Mouse (Mus musculus) stomach, embryonic 14.5 days (tissue): ENCODE measurements around the gene Kif20b. TPM values are rescaled to one million over a fixed set of nuclear protein-coding genes. Genes with fewer than 3 reads are reported as not detected.

Source experiments
- ATAC-seq: fragments of 200-750 bp; cut with Nextera tagmentation; 2 replicates; pipeline ENCODE4 v1.8.0; 2017; ENCODE audit warnings: low read depth, moderate TSS enrichment; ENCODE audit not compliant: insufficient number of reproducible peaks, insufficient read depth, low FRiP score
- H3K27ac ChIP-seq: fragments of 300-500 bp; sonication (generic); 2 replicates; pipeline ENCODE4 v1.5.1; 2014; ENCODE audit warnings: mild to moderate bottlenecking, low read length, moderate library complexity, mixed read lengths
- H3K27me3 ChIP-seq: fragments of 300-500 bp; sonication (generic); 2 replicates; pipeline ENCODE4 v1.6.1; 2014; ENCODE audit warnings: low read length, control low read depth, mixed read lengths; ENCODE audit not compliant: control insufficient read depth, insufficient read depth
- H3K36me3 ChIP-seq: fragments of 300-500 bp; sonication (generic); 2 replicates; pipeline ENCODE4 v1.6.1; 2014; ENCODE audit warnings: mild to moderate bottlenecking, control low read depth, low read length, moderate library complexity, mixed read lengths; ENCODE audit not compliant: control insufficient read depth, insufficient read depth
- H3K4me1 ChIP-seq: fragments of 300-500 bp; sonication (generic); 2 replicates; pipeline ENCODE4 v1.6.1; 2014; ENCODE audit warnings: low read length, control low read depth, mixed read lengths; ENCODE audit not compliant: control insufficient read depth, insufficient read depth
- H3K4me2 ChIP-seq: fragments of 300-500 bp; sonication (generic); replicated peaks from 2 replicates; pipeline ENCODE4 v1.6.1; 2014; ENCODE audit warnings: low read depth, low read length, control low read depth
- H3K4me3 ChIP-seq: fragments of 300-500 bp; sonication (generic); 2 replicates; pipeline ENCODE4 v1.5.1; 2014; ENCODE audit warnings: low read depth, low read length, control low read depth
- H3K9ac ChIP-seq: fragments of 300-500 bp; sonication (generic); replicated peaks from 2 replicates; pipeline ENCODE4 v1.6.1; 2014; ENCODE audit warnings: low read depth, mild to moderate bottlenecking, control low read depth, low read length, moderate library complexity, mixed read lengths
- H3K9me3 ChIP-seq: fragments of 300-500 bp; sonication (generic); 2 replicates; pipeline ENCODE4 v1.6.1; 2016; ENCODE audit warnings: low read depth, low read length, control low read depth; ENCODE audit not compliant: control insufficient read depth
- WGBS: fragments of 180-500 bp; shearing (Covaris S2); extraction: QIAGEN DNeasy Blood & Tissue Kit; methylation state at CpG from one replicate; pipeline ENCODE4 v1.1.7; 2014; 5-methylcytosine and 5-hydroxymethylcytosine counted together
- polyA plus RNA-seq: library from polyadenylated mRNA; unstranded; fragments of >200 nt; fragmentation: Nextera tagmentation; extraction: Ambion mirVana; gene quantifications from 2 replicates; pipeline ENCODE4 v1.2.1, GENCODE M21; 2014

Kif20b gene
- 71.4 and 77.5 TPM in 2 replicates for polyA plus RNA-seq

DNA sequence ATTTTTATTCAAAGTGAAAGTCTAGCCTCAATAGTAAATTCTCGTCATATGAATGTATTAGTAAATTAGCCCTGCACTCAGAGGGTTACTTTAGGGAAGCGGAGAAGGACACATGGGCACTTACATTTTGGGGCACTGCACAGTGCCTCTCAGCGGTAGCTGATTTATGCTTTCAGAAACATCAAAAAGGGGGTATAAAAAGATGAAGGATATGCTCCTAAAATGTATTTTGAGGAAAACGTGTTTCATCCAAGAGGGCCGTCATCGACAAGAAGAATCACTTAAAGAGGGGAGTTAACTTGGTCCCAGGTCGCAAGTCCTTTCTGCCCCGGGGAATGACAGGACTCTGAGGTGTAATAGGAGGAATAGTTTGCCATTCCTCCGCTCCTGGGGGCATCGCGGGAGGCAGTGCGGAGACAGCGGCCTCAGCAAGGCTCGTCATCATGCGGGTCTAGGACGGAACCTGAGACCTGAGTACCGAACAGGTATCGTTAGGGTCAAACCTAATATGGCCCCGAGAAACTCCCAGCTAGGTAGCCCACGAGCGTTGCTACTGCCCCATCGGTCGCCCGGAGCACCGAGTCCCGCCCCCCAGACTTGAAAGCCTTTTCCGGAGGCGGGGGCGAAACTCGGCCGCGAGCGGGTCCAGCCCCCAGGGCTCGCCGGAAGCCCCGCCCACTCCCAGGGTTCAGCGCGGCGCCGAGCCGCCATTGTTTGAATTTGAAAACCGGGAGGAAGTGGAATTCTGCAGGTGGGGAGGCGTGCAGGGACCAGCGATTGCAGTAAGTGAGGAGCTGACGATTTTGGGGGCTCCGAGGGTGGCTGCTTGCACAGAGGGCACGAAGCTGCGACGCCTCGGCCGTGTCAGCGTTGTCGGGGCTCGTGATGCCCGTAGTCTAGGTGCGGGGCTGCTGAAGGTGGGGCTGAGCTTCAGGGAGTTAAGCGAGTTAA is at the start of gene Kif20b:
Gene Kif20b, plus strand, starts transcription at position 710 of the 951 bp plus-strand sequence.
- no peaks in the 10 kb centered on the region for H3K27me3 ChIP-seq
- H3K36me3 ChIP-seq: peaks cover 9% of the 10 kb centered on the region; the same call in 1 of the 2 replicates
- H3K9ac ChIP-seq: peak within 1 kb of the TSS; percentile 41
- H3K4me3 ChIP-seq: peak within 1 kb of the TSS; percentile 83
- H3K9me3 ChIP-seq: no peaks in the 10 kb centered on the region
- H3K4me1 ChIP-seq: no peaks in the 10 kb centered on the region
- ATAC-seq: peak; percentile 97
- peak within 1 kb of the TSS; percentile 48 for H3K4me2 ChIP-seq
- WGBS: under 1% methylated on average over 57 of the region's 57 CpGs
- H3K27ac ChIP-seq: peak within 1 kb of the TSS; percentile 4; the same call in 1 of the 2 replicates

DNA sequence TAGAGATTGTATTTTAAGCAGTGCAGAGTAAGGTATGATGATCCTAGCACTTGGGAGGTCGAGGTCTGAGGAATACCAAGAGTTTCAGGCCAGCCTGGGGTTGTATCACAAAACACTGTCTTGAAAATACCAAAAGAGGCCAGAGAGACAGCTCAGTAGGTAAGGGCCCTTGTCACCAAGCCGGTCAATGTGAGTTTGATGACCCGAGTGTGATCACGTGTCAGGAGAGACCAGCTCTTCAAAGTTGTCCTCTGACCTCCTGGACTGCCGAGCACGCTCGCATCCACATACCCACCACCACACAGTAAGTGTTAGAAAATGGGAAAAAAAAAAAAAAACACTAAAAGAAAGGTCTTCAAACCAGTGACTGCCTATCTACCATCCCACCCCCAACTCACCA is 45.5 kb upstream of the Kif20b start:
- WGBS: 82% methylated on average over 7 of the region's 7 CpGs

DNA sequence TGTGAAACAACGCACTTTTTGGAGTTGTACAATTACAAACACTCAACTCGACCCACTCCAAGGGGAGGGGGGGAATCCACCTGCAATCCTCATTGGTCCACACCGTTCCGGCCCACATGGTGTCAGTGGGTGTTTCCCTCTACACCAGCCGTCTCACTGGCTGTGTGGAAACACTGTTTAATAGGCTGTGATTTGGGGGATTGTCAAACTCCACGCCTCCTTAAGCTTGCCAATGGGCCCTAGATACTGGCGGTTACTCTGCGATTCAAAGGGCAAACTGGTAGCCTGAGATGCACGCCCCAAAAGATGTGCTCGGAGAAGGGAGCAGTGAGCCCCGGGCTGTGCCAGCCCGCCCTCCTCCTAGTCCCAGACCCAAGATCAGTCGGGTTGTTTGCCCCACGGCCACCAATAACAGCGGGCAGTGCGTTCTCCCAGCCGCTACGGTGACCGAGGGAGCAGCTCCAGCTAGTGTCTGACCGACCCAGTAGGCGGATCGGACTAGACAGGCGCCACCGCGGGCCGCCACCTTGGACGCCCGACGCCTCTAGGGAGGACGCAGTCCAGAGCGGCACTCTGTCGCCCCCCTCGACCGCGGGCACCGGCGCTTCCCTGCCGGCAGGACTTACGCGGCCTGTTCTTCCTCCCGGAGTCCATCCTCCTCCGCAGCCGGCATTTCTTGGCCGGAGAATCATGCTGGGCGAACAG is 44.1 kb upstream of the Kif20b start:
- ATAC-seq: peak; percentile 96
- WGBS: under 1% methylated on average over 44 of the region's 45 CpGs
- peaks cover 7% of the 10 kb centered on the region for H3K4me1 ChIP-seq
- H3K9ac ChIP-seq: peak overlapping the region; percentile 95
- H3K9me3 ChIP-seq: no peaks in the 10 kb centered on the region
- peak overlapping the region; percentile 85 for H3K4me3 ChIP-seq
- H3K27me3 ChIP-seq: no peaks in the 10 kb centered on the region
- H3K4me2 ChIP-seq: peak overlapping the region; percentile 62
- H3K36me3 ChIP-seq: no peaks in the 10 kb centered on the region
- H3K27ac ChIP-seq: peak overlapping the region; percentile 97

More for the DNA sequence above, 45.5 kb upstream of the Kif20b start:
- Histone ChIP-seq H3K4me2 (no peak overlapping the region), H3K27ac (no peak overlapping the region), H3K9me3 (no peaks in the 10 kb centered on the region), H3K27me3 (no peaks in the 10 kb centered on the region), H3K4me3 (no peak overlapping the region), H3K9ac (no peak overlapping the region), H3K4me1 (peaks cover 7% of the 10 kb centered on the region), H3K36me3 (no peaks in the 10 kb centered on the region)
- ATAC-seq: no peak

DNA sequence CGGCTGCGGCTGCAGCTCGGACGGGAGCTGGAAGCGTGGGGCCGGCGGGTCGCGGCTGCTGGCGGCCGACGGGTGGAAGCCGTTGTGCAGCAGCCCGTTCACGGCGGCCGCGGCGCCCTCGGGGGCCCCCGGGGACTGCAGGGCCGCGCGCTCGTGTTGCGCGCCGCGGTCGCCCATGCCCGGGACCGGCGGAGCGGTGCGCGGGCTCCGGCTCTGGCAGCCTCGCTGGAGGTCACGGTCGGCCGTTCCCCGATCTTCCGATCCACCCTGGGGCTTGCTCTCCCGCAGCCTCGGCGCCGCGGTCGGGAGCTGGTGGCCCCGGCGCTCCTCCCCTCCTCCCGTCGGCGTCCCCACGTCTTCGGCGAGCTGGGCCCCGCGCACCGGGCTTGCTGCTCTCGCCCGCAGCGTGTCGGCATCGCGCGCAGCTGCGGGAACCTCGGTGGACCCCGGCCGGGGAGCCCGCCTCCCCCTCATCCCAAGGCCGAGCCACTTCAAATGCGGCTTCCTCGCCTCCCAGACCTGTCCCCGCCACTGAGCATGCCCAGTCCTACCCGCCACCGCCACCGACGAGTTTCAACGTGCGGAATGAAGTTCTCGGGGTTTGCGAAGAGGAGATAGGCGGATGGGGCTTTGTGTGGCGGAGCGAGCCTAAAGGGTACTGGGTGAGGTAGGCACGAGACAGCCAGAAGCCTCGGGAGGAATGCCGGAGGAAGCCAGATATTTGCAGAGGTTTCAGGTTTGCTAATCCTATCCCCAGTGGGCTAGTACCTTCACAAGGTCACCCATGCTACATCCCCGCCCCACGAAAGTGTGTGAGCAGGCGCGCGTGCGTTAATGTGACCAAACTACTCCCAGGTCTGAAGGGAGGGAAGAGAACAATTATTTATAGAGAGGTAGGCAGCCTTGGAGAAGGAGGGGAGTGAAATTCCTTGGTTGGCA is 43.3 kb upstream of the Kif20b start, which contains the start of gene Pank1:
Gene Pank1, minus strand, starts transcription at position 853 of the 939 bp plus-strand sequence.
- H3K9ac ChIP-seq: peak within 1 kb of the TSS; percentile 95
- H3K4me2 ChIP-seq: peak within 1 kb of the TSS; percentile 62
- H3K27me3 ChIP-seq: no peaks in the 10 kb centered on the region
- peak; percentile 54 for ATAC-seq
- H3K27ac ChIP-seq: peak within 1 kb of the TSS; percentile 97
- 1% methylated on average over 96 of the region's 96 CpGs for WGBS
- no peaks in the 10 kb centered on the region for H3K36me3 ChIP-seq
- no peaks in the 10 kb centered on the region for H3K9me3 ChIP-seq
- H3K4me1 ChIP-seq: peaks cover 7% of the 10 kb centered on the region
- peak within 1 kb of the TSS; percentile 85 for H3K4me3 ChIP-seq

DNA sequence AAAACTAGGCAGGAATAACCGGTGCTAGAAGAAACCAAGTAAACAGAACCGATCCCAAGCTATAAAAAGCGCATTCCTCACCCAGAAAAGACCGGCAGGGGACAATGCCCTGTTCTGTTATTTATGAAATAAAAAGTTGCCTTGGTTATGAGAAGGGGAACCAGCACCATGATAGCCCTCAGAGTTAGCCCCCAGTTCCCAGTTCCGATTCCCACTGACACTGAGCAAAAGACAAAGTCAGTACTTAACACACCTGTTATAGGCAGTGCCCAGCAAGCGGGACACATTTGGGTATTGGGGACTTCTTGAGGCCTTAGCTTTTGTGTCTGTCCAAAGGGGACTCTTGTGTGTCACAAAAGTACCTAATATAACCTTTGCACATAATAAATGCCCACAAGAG is 42.5 kb upstream of the Kif20b start:
- 20% methylated on average over 6 of the region's 6 CpGs for WGBS
- Histone ChIP-seq H3K4me3 (peak overlapping the region; percentile 85), H3K9ac (peak overlapping the region; percentile 95), H3K27me3 (no peaks in the 10 kb centered on the region), H3K4me1 (peaks cover 7% of the 10 kb centered on the region), H3K27ac (peak overlapping the region; percentile 97; the same call in 1 of the 2 replicates), H3K4me2 (peak overlapping the region; percentile 62), H3K9me3 (no peaks in the 10 kb centered on the region), H3K36me3 (no peaks in the 10 kb centered on the region)
- no peak for ATAC-seq

DNA sequence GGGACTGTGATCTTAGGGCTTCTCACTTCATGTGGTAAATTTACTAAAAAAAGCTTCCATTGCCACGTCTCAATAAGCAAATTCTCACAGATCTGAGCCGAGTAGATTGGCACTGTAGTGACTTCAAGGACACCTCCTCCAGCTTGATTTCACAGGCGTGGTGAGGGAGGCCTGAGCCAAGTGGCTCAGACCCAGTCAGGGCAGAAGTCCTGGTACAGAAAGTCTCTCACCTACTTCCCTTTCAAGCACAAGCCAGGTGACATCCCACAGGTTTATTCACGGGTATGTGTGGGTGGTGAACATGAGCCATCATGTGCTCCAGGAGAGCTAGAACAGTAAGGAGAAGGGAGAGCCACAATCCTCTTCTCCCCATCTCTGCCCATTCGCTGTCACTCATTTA is 41.0 kb upstream of the Kif20b start:
- H3K9ac ChIP-seq: no peak overlapping the region
- 78% methylated on average over 5 of the region's 5 CpGs for WGBS
- H3K4me1 ChIP-seq: peaks cover 7% of the 10 kb centered on the region
- H3K27me3 ChIP-seq: no peaks in the 10 kb centered on the region
- no peaks in the 10 kb centered on the region for H3K9me3 ChIP-seq
- no peak for ATAC-seq
- no peak overlapping the region for H3K4me3 ChIP-seq
- no peaks in the 10 kb centered on the region for H3K36me3 ChIP-seq
- no peak overlapping the region for H3K27ac ChIP-seq
- H3K4me2 ChIP-seq: no peak overlapping the region

DNA sequence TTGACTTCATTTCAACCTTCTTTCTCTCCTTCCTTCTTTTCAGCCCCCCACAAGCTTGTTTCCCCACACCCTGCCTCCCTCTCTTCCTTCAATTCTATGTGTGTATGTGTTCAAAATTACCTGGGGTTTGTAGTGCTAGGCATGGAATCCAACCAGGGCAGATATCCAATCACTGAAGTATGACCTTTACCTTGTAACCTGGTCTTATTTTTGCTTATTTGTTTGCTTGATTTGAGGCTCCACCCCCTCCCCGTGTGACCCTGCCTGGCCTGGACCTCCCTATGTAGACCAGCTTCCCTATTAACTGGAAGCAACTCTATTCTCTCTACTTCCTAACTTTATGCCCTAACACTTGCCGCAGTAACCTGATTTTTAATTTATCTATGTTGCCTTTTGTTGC is 39.7 kb upstream of the Kif20b start:
- ATAC-seq: no peak
- Histone ChIP-seq H3K9me3 (no peaks in the 10 kb centered on the region), H3K9ac (no peak overlapping the region), H3K4me3 (no peak overlapping the region), H3K27me3 (no peaks in the 10 kb centered on the region), H3K4me2 (no peak overlapping the region), H3K27ac (no peak overlapping the region), H3K4me1 (peaks cover 7% of the 10 kb centered on the region), H3K36me3 (no peaks in the 10 kb centered on the region)
- 75% methylated on average over 2 of the region's 2 CpGs for WGBS
